Mouse (Mus musculus): ENCODE data around the gene Selenop. TPM values are rescaled to one million over a fixed set of nuclear protein-coding genes. Genes with fewer than 3 reads are reported as not detected.

Selenop gene
- polyA plus RNA-seq, 1 experiment from 2014 or later: 377 TPM

DNA sequence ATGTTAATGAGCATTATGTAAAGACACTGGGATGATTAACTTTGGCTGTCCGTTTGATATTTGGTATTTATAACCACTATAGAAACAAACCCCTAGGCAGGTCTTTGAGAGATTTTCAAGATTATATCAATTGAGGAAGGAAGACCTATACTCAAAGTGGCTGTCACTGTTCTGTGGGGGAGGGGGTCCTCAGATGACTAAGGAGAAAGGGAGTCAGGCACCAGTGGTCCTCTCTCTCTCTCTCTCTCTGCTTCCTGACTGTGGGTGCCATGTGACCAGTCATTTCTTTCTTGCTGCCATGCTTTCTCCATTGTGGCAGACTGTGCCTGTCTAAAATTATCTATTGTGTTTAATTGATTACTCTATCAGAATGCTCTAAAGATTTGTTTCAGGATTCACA is 3.5 kb upstream of the Selenop start:
- Histone ChIP-seq H3K27ac (ENCODE audit: low read length) (no peak overlapping the region), H3K36me3 (ENCODE audit: control insufficient read depth, insufficient read depth, low read length) (no peaks in the 10 kb centered on the region), H3K9ac (ENCODE audit: low read length) (no peak overlapping the region), H3K4me2 (ENCODE audit: low read depth, low read length) (no peak overlapping the region), H3K4me3 (replicated peaks; ENCODE audit: low read length) (no peak overlapping the region), H3K9me3 (replicated peaks; ENCODE audit: control insufficient read depth, low read length) (no peaks in the 10 kb centered on the region), H3K27me3 (ENCODE audit: control insufficient read depth, insufficient read depth, low read length) (no peaks in the 10 kb centered on the region), H3K4me1 (ENCODE audit: control insufficient read depth, insufficient read depth, low read length) (peaks cover 5% of the 10 kb centered on the region)
- 74% methylated on average over 1 of the region's 1 CpGs for WGBS
- no peak for ATAC-seq (ENCODE audit: insufficient read depth, low FRiP score)

DNA sequence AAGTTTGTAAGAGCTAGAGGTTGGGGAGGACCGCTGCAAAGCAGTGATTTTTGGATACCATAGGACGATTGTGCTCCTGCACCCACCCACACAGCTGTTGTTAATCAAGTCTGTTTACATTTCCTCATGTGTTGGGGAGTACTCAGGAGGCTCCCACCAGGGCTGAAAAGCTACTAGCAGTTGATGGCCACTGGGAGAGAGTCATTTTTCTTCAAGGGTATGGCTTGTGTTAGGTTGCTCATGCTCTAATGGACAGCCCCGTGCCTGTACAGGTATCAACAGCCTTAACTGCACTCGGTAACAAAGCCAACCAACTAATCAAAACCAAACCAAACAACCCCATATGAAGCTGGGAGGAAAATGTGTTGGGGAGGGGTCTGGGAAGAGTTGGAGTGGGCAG is 1.1 kb downstream of the Selenop start:
- WGBS: 36% methylated on average over 4 of the region's 4 CpGs
- H3K4me2 ChIP-seq (ENCODE audit: low read depth, low read length): 0 out of 2 replicates have a peak overlapping the region, but pooled peaks have one; percentile 55
- no peak overlapping the region for H3K4me3 ChIP-seq (replicated peaks; ENCODE audit: low read length)
- no peaks in the 10 kb centered on the region for H3K27me3 ChIP-seq (ENCODE audit: control insufficient read depth, insufficient read depth, low read length)
- H3K36me3 ChIP-seq (ENCODE audit: control insufficient read depth, insufficient read depth, low read length): no peaks in the 10 kb centered on the region
- peak overlapping the region; percentile 94 for H3K27ac ChIP-seq (ENCODE audit: low read length)
- H3K9me3 ChIP-seq (replicated peaks; ENCODE audit: control insufficient read depth, low read length): no peaks in the 10 kb centered on the region
- ATAC-seq (ENCODE audit: insufficient read depth, low FRiP score): no peak
- no peak overlapping the region for H3K9ac ChIP-seq (ENCODE audit: low read length)
- H3K4me1 ChIP-seq (ENCODE audit: control insufficient read depth, insufficient read depth, low read length): peaks cover 10% of the 10 kb centered on the region

DNA sequence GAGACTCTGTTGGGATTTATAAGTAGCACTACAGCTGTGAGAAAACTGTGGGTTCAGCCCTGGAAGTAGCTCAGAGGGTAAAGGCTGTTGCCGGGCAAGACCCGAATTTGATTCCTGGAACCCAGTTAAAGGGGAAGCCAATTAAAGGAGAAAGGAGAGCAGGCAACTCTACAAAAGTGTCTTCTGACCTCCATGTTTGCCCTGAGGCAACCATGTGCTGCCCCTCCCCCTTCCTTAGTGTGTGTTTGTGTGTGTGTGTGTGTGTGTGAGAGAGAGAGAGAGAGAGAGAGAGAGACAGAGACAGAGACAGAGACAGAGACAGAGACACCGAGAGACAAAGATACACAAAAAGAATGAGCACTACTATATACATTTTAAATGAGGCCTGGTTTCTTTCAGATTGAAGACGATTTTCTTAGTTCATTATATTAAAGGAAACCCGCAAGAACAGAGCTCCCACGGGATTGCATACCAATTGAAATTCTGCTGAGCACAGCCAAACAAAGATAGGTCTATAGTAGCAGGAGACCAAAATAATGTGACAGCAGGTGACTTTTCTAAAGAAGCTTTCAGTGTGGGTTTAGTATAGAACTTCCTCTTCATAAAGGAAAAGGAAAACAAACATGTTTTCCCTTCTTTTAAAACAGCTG is 1.8 kb downstream of the Selenop start:
- ATAC-seq (ENCODE audit: insufficient read depth, low FRiP score): peak; percentile 23
- no peaks in the 10 kb centered on the region for H3K9me3 ChIP-seq (replicated peaks; ENCODE audit: control insufficient read depth, low read length)
- H3K9ac ChIP-seq (ENCODE audit: low read length): no peak overlapping the region
- peak overlapping the region; percentile 94 for H3K27ac ChIP-seq (ENCODE audit: low read length)
- H3K4me2 ChIP-seq (ENCODE audit: low read depth, low read length): peak overlapping the region; percentile 55
- H3K27me3 ChIP-seq (ENCODE audit: control insufficient read depth, insufficient read depth, low read length): no peaks in the 10 kb centered on the region
- 22% methylated on average over 6 of the region's 6 CpGs for WGBS
- no peaks in the 10 kb centered on the region for H3K36me3 ChIP-seq (ENCODE audit: control insufficient read depth, insufficient read depth, low read length)
- peak overlapping the region; percentile 55 for H3K4me3 ChIP-seq (replicated peaks; ENCODE audit: low read length)
- peaks cover 10% of the 10 kb centered on the region for H3K4me1 ChIP-seq (ENCODE audit: control insufficient read depth, insufficient read depth, low read length)

DNA sequence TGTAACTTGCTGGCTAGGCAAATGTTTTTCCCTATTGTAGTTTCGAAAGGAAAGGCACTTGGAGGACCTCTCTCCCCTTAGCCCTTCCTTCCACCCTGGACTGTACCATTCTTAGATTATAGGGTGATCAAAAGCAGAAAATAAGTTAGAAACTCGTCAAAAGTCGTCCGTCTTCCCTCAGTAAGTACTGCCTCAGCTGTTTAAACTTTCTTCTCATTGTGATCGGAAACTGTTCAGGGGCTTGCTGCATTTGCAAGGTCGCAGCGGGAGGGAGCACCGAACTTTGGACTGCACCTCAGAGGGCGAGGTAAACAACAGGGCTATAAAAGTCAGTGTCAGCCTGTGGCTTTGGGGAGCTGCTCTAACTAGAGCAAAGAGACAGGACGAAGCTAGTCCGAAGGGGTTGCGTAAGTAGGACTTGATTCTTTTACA is 2.3 kb downstream of the Selenop start:
- no peaks in the 10 kb centered on the region for H3K27me3 ChIP-seq (ENCODE audit: control insufficient read depth, insufficient read depth, low read length)
- no peaks in the 10 kb centered on the region for H3K9me3 ChIP-seq (replicated peaks; ENCODE audit: control insufficient read depth, low read length)
- H3K4me3 ChIP-seq (replicated peaks; ENCODE audit: low read length): peak overlapping the region; percentile 55
- H3K27ac ChIP-seq (ENCODE audit: low read length): peak overlapping the region; percentile 94
- H3K4me2 ChIP-seq (ENCODE audit: low read depth, low read length): peak overlapping the region; percentile 55
- ATAC-seq (ENCODE audit: insufficient read depth, low FRiP score): peak; percentile 92
- peak overlapping the region; percentile 69 for H3K9ac ChIP-seq (ENCODE audit: low read length)
- WGBS: 3% methylated on average over 12 of the region's 12 CpGs
- H3K4me1 ChIP-seq (ENCODE audit: control insufficient read depth, insufficient read depth, low read length): peaks cover 10% of the 10 kb centered on the region
- no peaks in the 10 kb centered on the region for H3K36me3 ChIP-seq (ENCODE audit: control insufficient read depth, insufficient read depth, low read length)

DNA sequence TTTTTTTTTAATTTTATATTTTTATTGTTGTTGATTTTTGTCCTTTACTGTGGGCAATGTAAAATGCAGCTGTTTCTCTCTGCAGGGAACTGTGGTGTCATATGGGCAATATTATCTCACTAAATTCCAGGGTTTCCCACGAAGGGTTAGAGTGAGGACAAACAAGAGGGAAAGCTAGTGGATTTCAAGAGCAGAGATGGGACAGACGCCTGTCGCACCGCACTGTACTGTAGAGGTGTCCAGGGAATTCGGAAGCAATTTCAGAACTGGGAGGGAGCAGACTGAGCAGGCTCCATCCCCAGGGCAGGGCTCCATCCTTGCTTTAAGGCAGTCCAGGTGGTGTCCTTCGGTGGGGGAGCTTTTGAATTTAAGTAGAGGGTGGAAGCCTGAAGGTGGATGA is 2.9 kb downstream of the Selenop start:
- 30% methylated on average over 6 of the region's 6 CpGs for WGBS
- Histone ChIP-seq H3K4me3 (replicated peaks; ENCODE audit: low read length) (peak overlapping the region; percentile 55), H3K27me3 (ENCODE audit: control insufficient read depth, insufficient read depth, low read length) (no peaks in the 10 kb centered on the region), H3K4me1 (ENCODE audit: control insufficient read depth, insufficient read depth, low read length) (peaks cover 10% of the 10 kb centered on the region), H3K4me2 (ENCODE audit: low read depth, low read length) (peak overlapping the region; percentile 55), H3K9ac (ENCODE audit: low read length) (peak overlapping the region; percentile 71), H3K36me3 (ENCODE audit: control insufficient read depth, insufficient read depth, low read length) (no peaks in the 10 kb centered on the region), H3K27ac (ENCODE audit: low read length) (peak overlapping the region; percentile 42), H3K9me3 (replicated peaks; ENCODE audit: control insufficient read depth, low read length) (no peaks in the 10 kb centered on the region)
- ATAC-seq (ENCODE audit: insufficient read depth, low FRiP score): no peak

DNA sequence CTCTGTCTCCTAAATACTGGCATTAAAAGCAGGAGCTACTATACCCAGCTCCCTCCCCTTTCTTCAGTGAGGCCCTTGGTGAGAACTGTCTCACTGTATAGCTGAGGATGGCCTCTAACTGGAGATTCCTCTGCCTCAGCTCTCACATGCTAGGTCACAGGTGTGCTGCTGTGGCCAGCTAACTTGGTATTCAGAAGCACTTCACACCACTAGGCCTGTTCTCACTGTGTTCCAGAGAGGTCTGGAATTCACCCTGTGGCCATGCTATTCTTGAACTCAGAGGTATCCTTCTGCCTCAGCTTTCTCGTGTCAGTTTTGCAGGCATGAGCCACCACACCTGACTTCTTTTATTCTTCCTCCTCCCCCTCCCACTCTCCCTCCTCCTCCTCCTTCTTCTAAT is 4.8 kb downstream of the Selenop start:
- Histone ChIP-seq H3K4me1 (ENCODE audit: control insufficient read depth, insufficient read depth, low read length) (peaks cover 10% of the 10 kb centered on the region), H3K4me2 (ENCODE audit: low read depth, low read length) (peak overlapping the region; percentile 55), H3K27ac (ENCODE audit: low read length) (no peak overlapping the region), H3K9ac (ENCODE audit: low read length) (0 out of 2 replicates have a peak overlapping the region, but pooled peaks have one; percentile 7), H3K9me3 (replicated peaks; ENCODE audit: control insufficient read depth, low read length) (no peaks in the 10 kb centered on the region), H3K4me3 (replicated peaks; ENCODE audit: low read length) (peak overlapping the region; percentile 55), H3K36me3 (ENCODE audit: control insufficient read depth, insufficient read depth, low read length) (0 out of 2 replicates have a peak, but pooled peaks cover 4% of the 10 kb centered on the region), H3K27me3 (ENCODE audit: control insufficient read depth, insufficient read depth, low read length) (no peaks in the 10 kb centered on the region)
- 70% methylated on average over 1 of the region's 1 CpGs for WGBS
- no peak for ATAC-seq (ENCODE audit: insufficient read depth, low FRiP score)

DNA sequence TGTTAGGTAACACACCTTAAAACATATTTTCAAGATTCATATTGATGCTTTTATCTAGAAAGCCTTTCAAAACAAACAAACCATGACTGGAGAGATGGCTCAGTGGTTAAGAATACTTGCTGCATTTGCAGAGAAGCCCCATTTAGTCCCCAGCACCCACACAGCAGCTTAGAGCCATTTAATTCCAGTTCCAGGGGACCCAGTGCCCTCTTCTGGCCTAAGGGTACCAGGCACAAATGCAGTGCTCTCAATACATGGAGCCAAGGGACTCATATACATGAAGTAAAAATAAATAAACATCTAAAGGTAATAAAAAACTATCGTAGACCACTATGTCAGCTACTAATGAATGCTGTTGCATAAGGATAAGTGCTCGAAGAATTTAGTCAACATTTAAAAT is 9.0 kb downstream of the Selenop start:
- Histone ChIP-seq H3K27me3 (ENCODE audit: control insufficient read depth, insufficient read depth, low read length) (no peaks in the 10 kb centered on the region), H3K4me1 (ENCODE audit: control insufficient read depth, insufficient read depth, low read length) (no peaks in the 10 kb centered on the region; the same call in 1 of the 2 replicates), H3K9ac (ENCODE audit: low read length) (no peak overlapping the region), H3K36me3 (ENCODE audit: control insufficient read depth, insufficient read depth, low read length) (peaks cover 4% of the 10 kb centered on the region; the same call in 1 of the 2 replicates), H3K27ac (ENCODE audit: low read length) (no peak overlapping the region), H3K4me3 (replicated peaks; ENCODE audit: low read length) (no peak overlapping the region), H3K4me2 (ENCODE audit: low read depth, low read length) (no peak overlapping the region), H3K9me3 (replicated peaks; ENCODE audit: control insufficient read depth, low read length) (no peaks in the 10 kb centered on the region)
- ATAC-seq (ENCODE audit: insufficient read depth, low FRiP score): no peak
- WGBS: 89% methylated on average over 2 of the region's 2 CpGs

DNA sequence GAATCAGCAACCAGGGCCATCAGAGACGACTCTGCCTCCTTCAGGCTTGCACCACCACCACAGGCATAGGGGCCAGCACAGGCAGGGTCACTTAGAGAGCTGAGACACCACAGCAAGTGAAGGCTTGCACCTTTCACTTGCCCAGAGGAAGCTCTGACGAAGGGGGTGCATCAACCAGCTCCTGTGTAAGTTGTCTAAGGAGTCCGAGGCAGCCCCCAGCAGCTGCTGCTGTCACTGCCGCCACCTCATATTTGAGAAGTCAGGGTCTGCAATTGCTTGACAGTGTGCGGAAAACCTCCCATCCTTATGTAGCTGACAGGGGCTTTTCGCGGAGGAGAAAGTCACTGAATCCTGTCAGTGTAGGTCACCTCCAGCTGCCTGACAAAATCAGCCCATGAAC is 10.9 kb downstream of the Selenop start:
- H3K4me1 ChIP-seq (ENCODE audit: control insufficient read depth, insufficient read depth, low read length): no peaks in the 10 kb centered on the region
- no peak overlapping the region for H3K9ac ChIP-seq (ENCODE audit: low read length)
- peaks cover 4% of the 10 kb centered on the region; the same call in 1 of the 2 replicates for H3K36me3 ChIP-seq (ENCODE audit: control insufficient read depth, insufficient read depth, low read length)
- H3K27ac ChIP-seq (ENCODE audit: low read length): no peak overlapping the region
- WGBS: 80% methylated on average over 7 of the region's 7 CpGs
- H3K9me3 ChIP-seq (replicated peaks; ENCODE audit: control insufficient read depth, low read length): no peaks in the 10 kb centered on the region
- no peak overlapping the region for H3K4me2 ChIP-seq (ENCODE audit: low read depth, low read length)
- ATAC-seq (ENCODE audit: insufficient read depth, low FRiP score): no peak
- H3K27me3 ChIP-seq (ENCODE audit: control insufficient read depth, insufficient read depth, low read length): no peaks in the 10 kb centered on the region
- H3K4me3 ChIP-seq (replicated peaks; ENCODE audit: low read length): no peak overlapping the region

DNA sequence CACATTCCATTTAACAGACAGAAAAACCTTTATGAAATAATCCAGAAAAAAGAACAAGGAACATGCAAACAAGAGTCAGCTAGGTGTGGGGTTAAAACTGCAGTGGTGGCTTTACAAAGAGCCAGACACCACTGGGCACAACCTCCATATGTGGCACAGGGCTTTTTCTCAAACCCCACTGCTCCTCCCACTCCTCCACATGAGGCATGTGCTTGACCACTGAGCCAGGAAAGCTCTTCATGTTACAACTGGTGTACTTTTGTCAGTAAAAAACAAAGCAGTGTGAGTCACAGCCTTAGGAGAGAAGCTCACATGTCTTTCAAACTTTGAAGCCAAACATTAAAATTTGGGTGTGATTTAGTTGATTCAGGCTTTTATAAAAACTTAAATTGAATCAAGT is 12.9 kb downstream of the Selenop start:
- H3K27ac ChIP-seq (ENCODE audit: low read length): no peak overlapping the region
- H3K27me3 ChIP-seq (ENCODE audit: control insufficient read depth, insufficient read depth, low read length): no peaks in the 10 kb centered on the region
- H3K9ac ChIP-seq (ENCODE audit: low read length): no peak overlapping the region
- ATAC-seq (ENCODE audit: insufficient read depth, low FRiP score): no peak
- no peak overlapping the region for H3K4me3 ChIP-seq (replicated peaks; ENCODE audit: low read length)
- H3K4me2 ChIP-seq (ENCODE audit: low read depth, low read length): no peak overlapping the region
- peaks cover 4% of the 10 kb centered on the region; the same call in 1 of the 2 replicates for H3K36me3 ChIP-seq (ENCODE audit: control insufficient read depth, insufficient read depth, low read length)
- H3K9me3 ChIP-seq (replicated peaks; ENCODE audit: control insufficient read depth, low read length): no peaks in the 10 kb centered on the region
- H3K4me1 ChIP-seq (ENCODE audit: control insufficient read depth, insufficient read depth, low read length): no peaks in the 10 kb centered on the region

Measured in stomach, embryonic 16.5 days (tissue).